Mouse (Mus musculus): ENCODE measurements at regions not wholly inside any gene's neighbourhood (a gene's known extent, or its start where the extent isn't known, plus 50 kb on each side); places are given as distances from the start of the nearest gene placed in this dataset.

GRCm38 (mm10) chr6:88964071-88964470 is 62.0 kb downstream of the Tpra1 start:
- no peak for ATAC-seq (ENCODE audit: low TSS enrichment)

DNA sequence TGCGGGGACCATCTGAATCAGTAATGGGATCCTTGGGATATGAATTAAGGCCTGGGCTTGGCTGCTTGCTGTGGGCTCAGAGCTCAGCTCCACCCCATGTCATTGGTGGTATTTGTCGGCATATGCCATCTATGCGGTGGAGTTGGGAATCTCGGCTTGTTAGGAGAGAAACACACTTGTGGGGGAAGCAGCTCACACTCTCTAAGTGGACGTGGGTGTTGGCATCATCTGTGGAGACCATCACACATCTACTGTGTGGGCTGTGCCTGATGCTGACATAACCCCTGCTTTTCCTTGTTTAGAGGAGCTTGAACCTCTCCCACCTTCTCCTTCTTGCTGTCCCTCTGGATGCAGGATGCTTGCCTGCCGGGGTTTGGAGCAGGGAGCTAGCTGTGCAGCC is 62.9 kb downstream of the Tpra1 start:
- peak; percentile 81 for ATAC-seq (ENCODE audit: low TSS enrichment)

DNA sequence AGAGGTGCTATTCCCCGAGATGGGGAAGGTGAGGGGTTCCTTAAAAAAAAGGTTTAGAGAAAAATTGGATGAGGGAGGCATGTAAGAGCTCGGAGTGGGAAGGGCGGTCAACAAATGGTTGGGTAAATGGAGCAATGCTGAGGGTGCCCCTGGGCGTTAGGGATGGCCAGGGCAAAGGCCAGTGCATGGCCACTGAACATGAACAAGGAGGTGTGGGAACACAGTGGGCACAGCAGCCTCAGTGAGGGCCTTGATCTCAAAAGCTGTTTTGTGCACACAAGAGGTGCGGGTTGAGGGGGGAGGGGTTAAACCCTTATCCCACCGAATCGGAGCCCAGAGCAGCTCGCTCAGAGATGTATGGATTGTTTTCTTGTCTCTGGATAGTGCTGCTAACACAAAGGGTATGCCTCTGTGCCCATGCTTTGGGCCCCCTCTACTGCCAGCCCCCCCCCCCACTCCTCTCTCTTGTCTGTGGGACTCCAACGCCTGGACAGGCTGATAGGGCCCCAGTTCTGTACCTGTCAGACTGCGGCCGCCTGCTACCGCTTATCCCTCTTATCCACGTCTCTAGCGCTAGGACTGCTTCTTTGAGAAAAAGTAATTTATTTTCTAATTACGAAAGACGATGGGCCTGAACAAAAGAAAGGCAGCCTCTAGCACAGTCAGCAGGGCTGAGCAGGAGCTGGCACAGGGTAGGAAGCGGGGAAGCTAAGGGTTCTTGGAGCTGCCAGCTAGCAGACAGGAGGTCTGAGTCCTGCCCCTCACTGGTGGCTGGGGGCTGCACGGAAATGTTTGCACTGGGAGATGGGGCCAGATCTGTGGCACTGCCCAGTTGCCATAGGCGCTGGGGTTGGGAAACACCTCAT is 63.5 kb downstream of the Tpra1 start:
- no peak for ATAC-seq (ENCODE audit: low TSS enrichment)

DNA sequence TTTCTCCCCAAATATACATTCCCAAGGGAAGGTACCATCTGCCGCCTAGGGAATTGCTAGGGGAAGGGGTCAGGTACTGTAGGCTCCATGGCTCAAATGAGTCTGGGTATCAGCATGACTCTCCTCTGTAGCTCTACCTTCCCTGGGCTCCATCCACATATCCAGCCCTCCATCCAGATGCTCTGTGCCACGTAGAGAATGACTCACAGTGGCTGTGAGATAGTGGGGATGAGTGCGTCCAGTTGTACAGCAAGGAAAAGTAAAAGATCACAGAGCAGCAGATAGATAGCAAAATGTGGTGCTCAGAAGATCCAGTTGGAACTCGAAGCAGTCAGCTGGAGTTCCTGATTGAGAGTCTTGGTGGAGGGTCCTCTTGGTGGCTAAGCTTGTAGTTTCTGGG is 64.5 kb downstream of the Tpra1 start:
- ATAC-seq (ENCODE audit: low TSS enrichment), result peak; percentile 33; the same call in 1 of the 2 replicates

DNA sequence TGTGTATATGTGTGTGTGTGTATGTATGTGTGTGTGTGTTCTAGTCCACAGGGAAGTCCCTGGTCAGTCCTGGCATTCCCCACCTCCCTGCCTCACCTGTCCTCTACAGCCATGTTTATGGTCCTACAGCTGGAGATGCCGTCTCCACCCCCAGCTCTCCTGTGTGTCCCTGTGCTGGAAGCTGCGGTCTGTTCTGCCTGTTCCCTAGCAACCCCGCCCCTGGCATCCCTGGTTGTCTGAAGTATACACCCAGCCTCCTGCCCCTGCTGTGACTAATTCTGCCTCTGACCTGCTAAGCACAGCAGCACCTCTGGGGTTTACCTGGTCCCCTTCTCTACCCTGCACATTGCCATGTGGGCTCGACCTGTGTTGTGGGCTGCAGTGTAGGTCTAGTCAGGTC is 66.8 kb downstream of the Tpra1 start:
- ATAC-seq (ENCODE audit: low TSS enrichment), result peak; percentile 29; the same call in 1 of the 2 replicates

GRCm38 (mm10) chr6:88971729-88972128 is 69.7 kb downstream of the Tpra1 start:
- peak; percentile 94 for ATAC-seq (ENCODE audit: low TSS enrichment)

DNA sequence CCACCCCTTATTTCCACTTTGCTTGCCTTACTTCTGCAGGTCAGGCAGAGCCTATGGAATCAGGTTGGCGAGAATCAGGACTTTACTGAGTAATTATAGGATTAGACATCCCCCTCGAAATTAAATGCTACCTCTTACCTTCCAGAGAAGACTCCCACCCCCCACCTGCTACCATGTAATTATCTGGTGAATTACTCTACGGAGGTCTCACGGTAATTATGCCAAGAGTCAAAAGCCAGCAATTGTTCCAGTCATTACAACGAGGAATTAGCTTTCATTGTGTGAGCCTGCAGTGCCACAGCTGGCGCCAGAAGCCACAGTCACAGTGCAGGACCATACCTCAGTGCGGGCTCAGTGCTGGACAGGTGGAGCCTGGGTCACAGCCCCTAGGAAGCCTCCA is 72.4 kb downstream of the Tpra1 start:
- no peak for ATAC-seq (ENCODE audit: low TSS enrichment)

DNA sequence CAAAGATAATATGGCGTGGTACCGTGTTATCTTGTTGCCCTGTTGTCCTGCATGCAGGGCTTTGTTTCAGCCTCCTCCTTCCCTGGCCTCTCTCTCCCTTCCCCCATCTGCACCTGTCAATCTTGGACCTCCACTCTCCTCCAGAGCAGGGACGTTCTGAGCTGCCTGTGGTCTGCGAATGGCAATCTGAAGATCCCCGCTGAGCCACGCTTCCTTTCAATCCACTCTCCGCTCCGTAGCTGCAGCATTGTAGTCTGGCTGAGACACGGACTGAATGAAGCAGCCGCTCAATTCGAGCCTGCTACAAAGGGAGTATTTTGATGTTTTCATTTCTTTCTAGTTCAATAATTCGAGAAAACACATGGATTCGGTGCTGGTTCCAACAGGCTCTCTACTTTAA is 74.5 kb downstream of the Tpra1 start:
- no peak for ATAC-seq (ENCODE audit: low TSS enrichment)

- no peak for ATAC-seq (ENCODE audit: low TSS enrichment)
Observed at GRCm38 (mm10) chr6:88976994-88977393, 74.9 kb downstream of the Tpra1 start.

DNA sequence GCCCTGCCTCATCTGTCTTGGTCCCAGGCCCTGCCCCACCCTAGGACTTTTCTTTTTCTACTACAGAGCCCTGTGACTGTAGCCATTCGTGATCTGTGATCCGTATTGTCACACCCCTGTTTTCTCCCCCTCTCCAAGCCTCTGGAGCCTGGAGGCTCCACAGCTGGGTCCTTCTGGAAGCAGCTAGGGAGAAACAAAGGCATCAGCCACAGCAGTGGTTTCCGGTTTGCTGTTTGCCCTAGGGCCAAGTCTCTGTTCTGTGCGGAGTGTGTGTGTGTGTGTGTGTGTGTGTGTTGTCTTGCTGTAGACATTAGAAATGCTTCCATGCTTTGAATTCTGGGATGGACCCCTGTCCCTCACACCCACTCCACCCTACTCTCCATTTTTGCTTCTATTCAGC is 76.9 kb downstream of the Tpra1 start:
- ATAC-seq (ENCODE audit: low TSS enrichment), result no peak

GRCm38 (mm10) chr6:88980112-88980511 is 78.1 kb downstream of the Tpra1 start:
- peak; percentile 94 for ATAC-seq (ENCODE audit: low TSS enrichment)

GRCm38 (mm10) chr6:88981544-88981943 is 79.5 kb downstream of the Tpra1 start:
- ATAC-seq (ENCODE audit: low TSS enrichment), result no peak

DNA sequence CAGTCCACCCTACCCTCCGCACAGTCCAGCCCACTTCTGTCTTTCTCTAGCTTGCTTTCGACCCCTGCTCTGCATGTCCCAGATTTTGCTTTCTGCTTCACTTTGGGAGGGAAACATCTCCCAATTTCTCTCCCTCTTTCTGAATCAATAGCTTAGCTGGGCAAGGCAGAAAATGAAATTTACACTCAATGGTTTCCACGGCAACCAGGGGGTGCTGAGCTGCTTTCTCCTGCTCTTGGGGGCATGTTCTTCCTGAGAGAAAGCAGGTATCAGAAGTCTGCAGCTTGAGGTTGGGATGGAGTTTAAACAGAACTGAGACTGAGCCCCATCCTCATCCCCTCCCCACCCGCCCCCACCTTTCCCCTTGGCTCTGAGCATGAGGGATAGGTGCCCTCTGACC is 82.1 kb downstream of the Tpra1 start:
- ATAC-seq (ENCODE audit: low TSS enrichment), result no peak

DNA sequence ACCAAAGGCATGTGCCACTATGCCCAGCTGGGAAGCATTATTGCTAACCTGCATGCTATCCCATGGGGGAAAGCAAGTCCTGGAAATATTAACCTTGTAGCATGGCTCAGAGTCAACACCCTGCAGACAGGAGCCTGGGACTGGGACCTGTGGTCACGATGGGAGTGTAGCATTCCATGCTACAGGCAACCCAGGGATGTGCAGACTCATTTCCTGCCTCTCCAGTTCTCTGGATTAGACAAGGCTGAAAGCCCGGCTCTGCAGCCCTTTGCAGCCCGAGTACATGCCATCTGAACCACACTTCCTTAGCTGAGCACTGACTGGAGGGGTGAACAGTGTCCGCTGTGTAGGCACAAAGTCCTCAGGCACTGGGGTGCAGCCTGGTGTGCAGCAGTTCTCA is 82.8 kb downstream of the Tpra1 start:
- no peak for ATAC-seq (ENCODE audit: low TSS enrichment)

DNA sequence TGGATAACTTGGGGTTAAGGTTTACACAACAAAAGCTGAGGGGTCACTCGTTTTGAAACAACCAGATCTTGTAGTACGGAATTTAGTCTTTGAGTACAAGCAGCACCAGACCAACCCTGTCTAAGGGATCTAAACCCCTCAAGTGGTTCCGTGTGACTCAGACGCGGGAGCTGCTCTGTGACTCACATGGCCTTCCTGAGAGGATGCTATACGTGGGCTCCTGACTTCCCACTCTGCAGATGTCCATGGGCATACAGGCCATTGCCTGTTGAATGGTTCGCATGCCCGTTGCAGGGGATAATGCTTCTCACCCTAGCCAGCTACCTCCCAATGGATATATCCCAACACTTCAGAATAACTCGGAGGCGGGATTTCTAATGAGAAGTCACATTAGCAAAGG is 86.5 kb downstream of the Tpra1 start:
- ATAC-seq (ENCODE audit: low TSS enrichment), result peak; percentile 96

DNA sequence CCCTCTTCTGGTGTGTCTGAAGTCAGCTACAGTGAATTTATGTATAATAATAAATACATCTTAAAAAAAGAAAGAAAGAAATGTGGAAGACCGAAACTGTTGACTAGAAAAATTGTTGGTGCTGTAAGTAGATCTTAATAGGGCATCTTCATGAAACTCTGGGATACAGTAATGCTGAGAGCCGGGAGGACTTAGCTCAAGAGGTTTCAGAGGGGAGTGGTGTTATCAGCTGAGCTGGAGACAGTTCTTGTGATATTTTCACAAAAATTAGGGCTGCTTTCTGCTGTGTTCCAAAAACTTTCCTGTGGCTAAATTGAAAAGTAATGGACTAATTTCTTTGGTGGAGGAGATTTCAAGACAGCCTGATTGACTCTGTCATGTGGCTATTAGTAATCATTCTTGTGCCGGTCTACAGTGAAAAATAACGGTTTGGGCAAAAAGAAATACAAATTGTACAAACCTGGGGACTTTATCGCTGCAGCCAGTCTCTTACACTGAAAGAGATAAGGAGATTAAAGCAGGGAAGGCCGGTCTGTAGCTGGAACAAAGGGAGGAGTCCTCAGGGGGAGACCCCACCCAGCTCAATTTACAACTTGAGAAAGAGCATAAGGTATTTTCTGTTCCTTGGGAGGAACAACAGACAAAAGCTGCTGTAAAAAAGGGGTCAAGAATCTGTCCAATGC is 87.7 kb downstream of the Tpra1 start:
- ATAC-seq (ENCODE audit: low TSS enrichment), result no peak

DNA sequence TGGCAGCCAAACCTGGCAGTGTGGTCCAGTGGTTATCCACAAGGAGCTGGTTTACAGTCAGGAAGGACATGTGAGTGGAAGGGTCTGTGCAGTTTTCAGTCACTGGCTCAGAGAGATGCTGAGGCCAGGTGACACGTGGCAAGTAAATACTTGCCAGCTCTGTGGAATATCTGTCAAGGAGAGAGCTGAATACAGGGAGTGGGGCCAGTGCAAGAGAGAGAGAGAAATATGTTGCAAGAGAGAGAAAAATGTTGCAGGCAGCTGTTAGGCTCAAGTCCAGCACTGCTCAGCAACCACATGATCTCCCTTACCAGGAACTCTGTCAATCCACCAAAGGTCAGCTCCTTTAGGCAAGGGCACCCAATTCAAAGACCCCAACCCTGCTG is 88.2 kb downstream of the Tpra1 start:
- ATAC-seq (ENCODE audit: low TSS enrichment), result no peak

GRCm38 (mm10) chr6:88995077-88995476 is 93.0 kb downstream of the Tpra1 start:
- no peak for ATAC-seq (ENCODE audit: low TSS enrichment)

DNA sequence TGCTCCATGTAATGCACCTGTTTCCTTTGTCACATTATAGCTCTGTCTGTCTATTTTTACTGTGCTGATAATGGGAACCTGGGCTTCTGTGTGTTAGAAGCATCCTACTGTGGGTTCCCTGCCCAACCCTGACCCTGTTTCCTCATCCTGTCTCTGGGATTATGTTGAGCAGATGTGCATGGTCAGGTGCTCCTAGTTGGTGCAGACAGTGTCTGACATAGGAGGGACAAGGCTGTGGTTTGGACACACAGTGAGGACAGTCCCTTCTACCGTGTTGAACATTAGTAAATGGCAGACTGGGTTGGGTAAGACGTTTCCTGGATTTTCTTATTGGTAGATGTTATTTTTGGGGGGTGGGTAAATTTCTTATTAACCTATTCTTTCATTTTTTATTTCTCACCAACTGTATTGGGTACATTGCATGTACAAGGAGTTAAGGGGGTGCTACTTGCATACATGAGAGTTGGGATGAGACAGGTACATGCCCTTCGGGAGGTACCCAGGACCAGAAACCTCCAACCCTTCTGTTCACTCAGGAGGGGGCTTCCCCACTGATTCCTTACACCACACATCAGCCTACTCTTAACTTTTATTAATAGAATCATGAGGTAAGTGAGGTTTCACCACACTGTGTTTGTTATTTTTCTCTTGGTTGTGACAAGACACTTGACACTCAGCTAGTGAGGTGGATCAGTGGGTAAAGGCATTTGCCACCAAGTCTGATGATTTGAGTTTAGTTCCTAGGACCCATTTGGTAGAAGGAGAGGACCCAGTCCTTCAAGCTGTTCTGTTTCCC is 97.1 kb downstream of the Tpra1 start:
- no peak for ATAC-seq (ENCODE audit: low TSS enrichment)

DNA sequence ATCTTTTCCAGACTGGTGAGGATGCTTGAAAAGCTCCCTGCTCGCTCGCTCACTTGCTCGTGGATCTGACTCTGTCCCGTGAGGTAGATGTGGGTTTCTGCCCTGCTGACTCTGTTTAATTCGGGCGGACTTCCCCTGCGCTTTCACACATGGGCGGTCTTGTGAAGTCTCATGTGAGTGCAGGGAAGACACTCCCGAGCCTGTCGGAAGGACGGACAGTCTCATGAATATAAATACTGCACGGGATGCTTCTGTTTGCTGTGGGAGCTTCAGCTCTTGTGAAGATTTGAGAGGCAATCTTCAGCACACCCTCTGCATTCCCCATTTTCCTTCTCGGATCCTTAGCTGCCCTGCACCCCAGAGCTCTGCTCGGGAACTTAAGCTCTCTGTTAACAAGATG is 98.3 kb downstream of the Tpra1 start:
- peak; percentile 70 for ATAC-seq (ENCODE audit: low TSS enrichment)

GRCm38 (mm10) chr6:89003197-89003923 is 101.3 kb downstream of the Tpra1 start:
- ATAC-seq (ENCODE audit: low TSS enrichment), result no peak

- no peak for ATAC-seq (ENCODE audit: low TSS enrichment)
Observed at GRCm38 (mm10) chr6:89005094-89005493, 103.0 kb downstream of the Tpra1 start.

All from frontal cortex, adult (tissue).